Mouse (Mus musculus) olfactory bulb, adult 2 months (tissue): ENCODE data around the gene Mnd1. TPM values are rescaled to one million over a fixed set of nuclear protein-coding genes. Genes with fewer than 3 reads are reported as not detected.

Experiments used
- H3K27ac ChIP-seq: fragments of 200-500 bp; 2 replicates; pipeline ENCODE4 v1.5.1; 2012; ENCODE audit warnings: low read depth, low read length; ENCODE audit not compliant: insufficient read depth
- H3K4me1 ChIP-seq: fragments of 200-500 bp; 2 replicates; pipeline ENCODE4 v1.6.1; 2012; ENCODE audit warnings: low read length; ENCODE audit not compliant: control insufficient read depth, insufficient read depth
- H3K4me3 ChIP-seq: fragments of 200-500 bp; 2 replicates; pipeline ENCODE4 v1.5.1; 2012; ENCODE audit warnings: mild to moderate bottlenecking, low read depth, low read length, moderate library complexity; ENCODE audit not compliant: insufficient read depth
- CTCF ChIP-seq: fragments of 200-500 bp; IDR thresholded peaks from 2 replicates; pipeline ENCODE4 v1.5.1; 2012; ENCODE audit warnings: low read depth, mild to moderate bottlenecking, low read length, moderate library complexity; ENCODE audit not compliant: insufficient read depth
- POLR2A ChIP-seq: fragments of 200-500 bp; IDR thresholded peaks from 2 replicates; pipeline ENCODE4 v1.6.1; 2012; ENCODE audit warnings: mild to moderate bottlenecking, low read depth, low read length, moderate library complexity; ENCODE audit not compliant: insufficient read depth
- WGBS: fragments of 180-500 bp; shearing (Covaris S2); methylation state at CpG from one replicate; pipeline ENCODE4 v1.1.7; 2018; 5-methylcytosine and 5-hydroxymethylcytosine counted together
- polyA plus RNA-seq: library from polyadenylated mRNA; stranded (reverse); fragments of >200 nt; gene quantifications from 2 replicates; pipeline ENCODE4 v1.2.4, GENCODE M21; 2012; ENCODE audit warnings: low replicate concordance; ENCODE audit not compliant: missing spikeins, insufficient read depth, insufficient read length

The Mnd1 gene
- polyA plus RNA-seq, 1 experiment, result not detected

DNA sequence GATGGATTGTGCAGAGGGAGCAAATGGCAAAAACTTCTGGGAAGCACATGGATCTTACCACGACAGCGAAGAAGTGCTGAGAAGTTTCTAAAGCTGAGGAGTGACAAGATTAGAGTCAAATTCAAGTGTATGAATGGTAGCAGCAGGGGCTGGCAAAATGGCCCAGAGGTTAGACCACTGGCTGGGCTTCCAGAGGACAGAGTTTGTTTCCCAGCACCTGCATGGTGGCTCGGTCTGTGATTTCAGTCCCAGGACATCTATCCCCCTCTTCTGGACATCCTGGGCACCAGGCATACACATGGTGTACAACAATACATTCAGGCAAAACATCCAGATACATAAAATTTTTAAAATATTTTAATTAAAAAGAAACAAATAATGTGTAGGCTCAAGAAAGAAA lies 5.8 kb downstream of the Mnd1 start:
- no peak overlapping the region for H3K27ac ChIP-seq
- WGBS, result 92% methylated on average over 3 of the region's 3 CpGs
- H3K4me1 ChIP-seq, result peaks cover 2% of the 10 kb centered on the region; the same call in 1 of the 2 replicates
- H3K4me3 ChIP-seq, result no peak overlapping the region
- TF ChIP-seq CTCF, result no peak
- no peak for TF ChIP-seq POLR2A

DNA sequence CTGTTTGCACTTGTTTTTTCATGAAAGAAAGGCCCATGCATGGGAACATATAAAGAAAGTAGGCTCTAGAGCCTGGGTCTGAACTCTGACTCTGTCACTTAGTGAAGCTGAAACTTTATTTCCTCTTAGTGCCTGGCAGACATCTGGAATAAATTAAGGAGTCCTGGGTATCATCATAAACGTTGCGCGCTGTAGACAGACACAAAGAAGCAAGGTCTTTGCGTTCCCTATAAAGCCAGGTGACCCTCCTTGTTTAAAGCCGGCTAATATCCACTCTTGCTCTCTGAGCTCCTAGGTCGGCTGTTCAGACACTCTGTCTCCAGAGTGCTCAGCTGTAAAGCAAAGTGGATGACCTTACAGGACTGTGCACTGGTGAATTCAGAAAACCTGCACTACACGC lies 14.6 kb downstream of the Mnd1 start:
- no peak overlapping the region for H3K27ac ChIP-seq

DNA sequence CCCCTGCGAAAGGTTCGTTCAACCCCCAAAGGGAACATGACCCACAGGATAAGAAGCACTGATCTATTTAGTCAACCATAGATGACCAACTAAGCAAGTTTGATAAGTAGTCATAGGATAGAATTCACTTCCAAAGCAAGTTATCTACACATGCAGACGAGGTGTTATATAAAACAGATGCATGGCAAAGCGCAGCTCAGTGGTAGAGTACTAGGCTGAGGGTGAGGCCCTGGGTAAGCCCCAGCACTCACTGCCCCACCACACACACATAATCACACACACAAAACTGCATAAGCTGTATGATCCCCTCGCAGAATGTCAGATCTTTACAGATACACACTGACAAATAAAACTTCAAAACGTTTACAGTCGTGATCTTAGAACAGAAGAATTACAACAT lies 19.1 kb downstream of the Mnd1 start:
- Histone ChIP-seq H3K4me3 (no peak overlapping the region), H3K27ac (no peak overlapping the region), H3K4me1 (no peaks in the 10 kb centered on the region)
- TF ChIP-seq CTCF, result no peak
- TF ChIP-seq POLR2A, result no peak
- 92% methylated on average over 7 of the region's 7 CpGs for WGBS

More for the DNA sequence above, 14.6 kb downstream of the Mnd1 start:
- WGBS, result 90% methylated on average over 7 of the region's 7 CpGs
- H3K4me3 ChIP-seq, result no peak overlapping the region
- H3K4me1 ChIP-seq, result no peaks in the 10 kb centered on the region
- TF ChIP-seq CTCF (no peak), POLR2A (no peak)

DNA sequence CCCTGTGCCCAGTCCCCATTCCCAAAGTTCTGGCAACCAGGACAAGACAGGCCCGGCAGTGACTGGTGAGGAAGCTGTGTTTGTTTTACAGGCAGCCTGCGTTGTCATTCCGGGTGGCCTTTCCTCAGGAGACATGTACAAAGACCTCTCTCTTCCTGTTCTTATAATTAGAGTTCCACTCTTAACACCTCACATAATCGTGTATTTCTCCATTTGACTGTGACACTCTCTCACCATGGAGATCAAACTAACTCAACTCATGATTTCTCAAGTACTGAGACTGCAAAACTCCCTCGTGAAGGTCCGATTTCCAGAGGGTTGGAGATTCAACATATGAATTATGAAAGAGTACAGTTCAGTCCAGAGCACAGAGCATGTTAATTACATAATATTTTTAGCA lies 19.7 kb downstream of the Mnd1 start:
- Histone ChIP-seq H3K4me3 (no peak overlapping the region), H3K4me1 (no peaks in the 10 kb centered on the region), H3K27ac (no peak overlapping the region)
- 59% methylated on average over 6 of the region's 6 CpGs for WGBS
- TF ChIP-seq POLR2A (no peak), CTCF (no peak)

DNA sequence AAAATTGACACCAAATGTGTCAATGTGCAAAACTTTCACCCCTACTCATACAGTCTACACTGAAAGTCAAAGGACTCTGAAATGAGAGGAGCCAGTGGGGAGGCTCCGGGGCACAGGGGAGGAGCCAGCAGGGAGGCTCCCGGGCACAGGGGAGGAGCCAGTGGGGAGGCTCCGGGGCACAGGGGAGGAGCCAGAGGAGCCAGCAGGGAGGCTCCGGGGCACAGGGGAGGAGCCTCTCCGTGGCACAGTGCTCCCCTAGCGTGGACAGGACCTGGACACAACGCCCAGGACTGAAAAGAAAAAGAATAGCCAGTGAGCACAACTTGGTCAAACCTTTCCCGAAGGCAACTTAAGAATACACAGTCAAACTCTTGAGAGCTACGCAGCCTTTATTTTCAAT lies 20.2 kb downstream of the Mnd1 start:
- Histone ChIP-seq H3K4me1 (no peaks in the 10 kb centered on the region), H3K4me3 (no peak overlapping the region), H3K27ac (no peak overlapping the region)
- WGBS, result 35% methylated on average over 9 of the region's 9 CpGs
- TF ChIP-seq CTCF (no peak), POLR2A (no peak)

DNA sequence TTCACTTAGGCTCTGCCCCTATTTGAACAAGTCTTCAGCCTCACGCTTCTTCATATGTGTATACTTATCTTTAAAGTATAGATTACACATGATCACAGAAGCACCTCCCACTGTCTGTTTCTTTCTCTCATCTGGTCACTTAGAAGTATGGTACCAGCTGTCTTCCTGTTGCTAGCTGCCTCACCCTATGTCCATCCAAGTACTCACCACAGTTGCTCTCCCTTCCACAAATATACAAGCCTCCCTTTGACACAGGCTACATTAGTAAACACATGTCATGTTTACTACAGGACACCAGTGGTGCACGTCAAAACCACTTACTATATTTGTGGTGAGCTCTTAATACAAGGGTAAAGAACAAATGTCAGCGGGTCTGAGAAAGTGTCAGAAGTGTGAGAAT lies 24.2 kb downstream of the Mnd1 start:
- Histone ChIP-seq H3K27ac (no peak overlapping the region), H3K4me1 (no peaks in the 10 kb centered on the region), H3K4me3 (no peak overlapping the region)
- TF ChIP-seq CTCF, result no peak
- TF ChIP-seq POLR2A, result no peak
- WGBS, result 94% methylated on average over 3 of the region's 3 CpGs

DNA sequence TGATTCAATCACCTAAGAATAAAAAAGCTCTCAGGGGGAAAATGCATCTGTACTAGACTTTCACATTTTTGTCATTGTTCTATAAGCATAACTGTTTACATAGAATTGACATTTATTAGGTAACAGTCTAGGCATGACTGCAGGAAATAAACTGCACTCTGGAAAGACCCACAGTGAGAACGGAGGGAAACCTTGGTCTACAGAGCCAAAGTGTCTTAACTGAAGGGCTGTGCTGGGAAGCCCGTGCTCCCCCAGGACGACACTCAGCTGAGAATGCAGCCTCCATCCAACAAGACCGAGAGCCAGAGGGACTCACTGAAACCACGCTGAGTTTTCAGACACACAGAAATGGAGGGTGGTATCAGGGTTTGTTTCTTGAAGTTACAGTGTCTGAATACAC lies 24.8 kb downstream of the Mnd1 start:
- Histone ChIP-seq H3K27ac (no peak overlapping the region), H3K4me3 (no peak overlapping the region), H3K4me1 (no peaks in the 10 kb centered on the region)
- WGBS, result 79% methylated on average over 5 of the region's 5 CpGs
- TF ChIP-seq CTCF (no peak), POLR2A (no peak)

DNA sequence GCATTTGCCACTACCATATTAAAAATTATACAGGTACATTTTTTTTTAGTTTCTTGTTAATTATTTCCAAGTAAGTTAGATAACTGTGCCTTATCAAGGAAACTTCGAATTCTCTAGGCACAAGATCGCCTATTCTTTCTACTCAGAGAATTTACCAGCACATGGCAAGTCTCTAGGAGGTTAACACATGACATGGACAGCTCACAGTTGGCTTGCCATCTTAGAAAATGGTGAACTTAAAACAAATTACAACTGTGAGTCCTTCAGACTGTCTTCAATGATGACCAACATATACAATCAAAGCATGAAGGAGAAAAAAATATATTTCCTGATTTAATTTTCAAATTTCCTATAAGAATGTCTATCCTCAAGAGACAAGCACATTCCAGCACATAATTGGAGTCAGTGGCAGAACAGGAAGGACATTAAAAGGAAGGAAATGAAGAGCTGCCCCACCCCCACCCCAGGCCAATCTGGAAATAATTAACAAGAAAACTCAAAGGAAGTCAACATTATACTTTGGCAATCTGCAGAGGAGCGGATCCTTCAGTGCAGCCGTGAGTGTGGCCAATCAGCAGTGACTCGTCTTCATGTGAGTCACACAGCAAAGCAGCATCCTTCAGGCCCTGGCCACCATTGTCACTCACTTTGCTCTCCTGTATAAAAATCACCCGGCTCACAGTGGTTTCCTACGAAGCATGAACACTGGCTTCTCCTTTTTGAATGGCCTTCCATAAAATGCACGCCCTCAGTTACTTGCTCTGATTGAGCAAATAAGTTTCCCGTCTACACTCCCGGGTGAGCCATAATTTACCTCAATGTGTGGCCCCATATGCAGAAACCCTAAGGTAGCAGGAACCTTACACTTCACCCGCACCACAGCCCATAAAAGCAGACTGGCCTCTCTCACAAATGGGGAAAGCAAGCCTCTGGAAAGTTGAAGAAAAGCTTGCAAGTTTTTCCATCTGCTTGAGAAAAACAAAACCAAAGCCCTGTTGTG lies 26.4 kb downstream of the Mnd1 start:
- Histone ChIP-seq H3K4me1 (no peaks in the 10 kb centered on the region), H3K4me3 (no peak overlapping the region), H3K27ac (no peak overlapping the region)
- 76% methylated on average over 11 of the region's 11 CpGs for whole genome bisulfite sequencing
- no peak for TF ChIP-seq POLR2A
- no peak for TF ChIP-seq CTCF

DNA sequence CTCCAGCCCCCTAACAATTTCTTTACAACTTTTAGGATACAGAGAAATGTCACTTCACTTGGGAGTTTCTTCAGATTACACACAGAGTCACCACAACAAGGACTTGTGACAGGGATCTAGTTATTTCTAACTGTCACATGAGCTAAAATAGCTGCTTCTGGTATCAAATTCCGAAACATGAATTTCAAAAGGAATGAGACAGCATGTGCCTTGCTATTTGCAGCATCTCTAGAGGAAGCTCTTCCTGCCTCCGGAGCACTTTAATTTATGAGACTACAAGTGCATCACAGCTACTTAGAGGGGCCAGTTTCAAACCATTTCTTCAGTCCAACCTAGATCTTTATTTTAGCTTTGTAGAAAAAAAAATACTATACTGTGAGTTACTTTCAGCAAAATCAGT lies 28.2 kb downstream of the Mnd1 start:
- WGBS, result 87% methylated on average over 2 of the region's 2 CpGs
- Histone ChIP-seq H3K4me1 (no peaks in the 10 kb centered on the region), H3K27ac (no peak overlapping the region), H3K4me3 (no peak overlapping the region)
- TF ChIP-seq POLR2A (no peak), CTCF (no peak)
